In the genomic region with DNA sequence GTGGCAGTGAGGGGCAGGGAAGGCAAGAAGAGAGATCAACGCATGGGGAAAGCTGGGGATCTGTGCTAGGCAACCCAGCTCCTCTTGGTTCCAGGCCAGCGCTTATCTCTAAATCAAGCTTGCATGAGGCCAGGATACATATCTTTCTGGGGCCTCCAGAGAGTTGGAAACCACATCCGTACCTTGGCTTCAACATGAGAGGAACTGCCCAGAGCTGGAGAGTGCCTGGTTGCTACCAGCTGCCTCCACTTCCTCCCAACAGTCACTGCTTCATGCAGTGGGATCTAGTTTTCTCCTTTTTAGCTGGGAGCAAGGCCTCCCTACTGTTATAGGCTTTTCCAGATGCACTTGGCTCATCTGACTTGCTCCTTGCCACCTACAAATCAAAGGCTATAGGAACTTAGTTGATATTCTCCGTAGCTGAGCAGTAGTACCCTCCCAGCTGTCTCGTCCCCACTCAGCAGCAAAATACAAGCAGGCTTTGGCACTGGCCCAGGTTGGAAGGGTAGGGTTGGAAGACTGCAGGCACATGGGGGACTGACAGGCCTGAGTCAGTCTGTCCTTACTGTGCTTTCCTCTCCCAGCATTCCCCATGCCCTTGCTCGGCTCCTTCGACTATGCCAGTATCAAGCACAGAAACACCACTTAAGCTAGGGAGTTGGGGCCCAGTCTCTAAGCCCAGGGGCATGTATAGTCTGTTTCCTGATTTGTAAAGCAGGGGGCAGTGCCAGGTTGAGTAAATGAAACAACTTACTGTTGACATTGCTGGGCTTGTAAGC, we compare ENCODE assay signal across 8 mouse cellular contexts.
DNase-seq lines count a peak whose midpoint lies in the region; ATAC-seq and TF ChIP-seq lines count a peak whose summit lies in the region.

No protein-coding gene starts in this region.

- TF ChIP-seq CTCF in lung, postnatal 0 days (IDR thresholded peaks at IDR 0.05), result no peak
- no peak for TF ChIP-seq CTCF in lung, adult 2 months (IDR thresholded peaks at IDR 0.05; ENCODE audit: insufficient read depth, low read length)

- no peak for TF ChIP-seq POLR2A in lung, adult 2 months (IDR thresholded peaks at IDR 0.05; ENCODE audit: borderline replicate concordance, extremely low read depth, low read depth, low read length)

- H3K9ac ChIP-seq in lung, postnatal 0 days (replicated peaks; ENCODE audit: low read depth), result no peak overlapping the region
- H3K9ac ChIP-seq in liver, embryonic 15.5 days, result no peak overlapping the region

- 48% methylated on average over 7 of the region's 7 CpGs for WGBS in lung, postnatal 0 days
- 46% methylated on average over 7 of the region's 7 CpGs for whole genome bisulfite sequencing in lung, adult 2 months
- WGBS in liver, embryonic 15.5 days (ENCODE audit: insufficient replicate concordance), result 18% methylated on average over 7 of the region's 7 CpGs

- no peak overlapping the region for H3K27ac ChIP-seq in lung, postnatal 0 days (ENCODE audit: low read length)
- H3K27ac ChIP-seq in liver, embryonic 15.5 days (replicated peaks), result peak overlapping the region; percentile 67

- H3K4me2 ChIP-seq in lung, postnatal 0 days (replicated peaks; ENCODE audit: low read depth, low read length), result no peak overlapping the region
- H3K4me2 ChIP-seq in liver, embryonic 15.5 days, result no peak overlapping the region

- no peak for TF ChIP-seq EP300 in lung, postnatal 0 days (IDR thresholded peaks at IDR 0.05)

- no peak overlapping the region for H3K4me3 ChIP-seq in lung, postnatal 0 days (ENCODE audit: low read depth, low read length)
- H3K4me3 ChIP-seq in lung, adult 2 months (replicated peaks; ENCODE audit: extremely low read depth, low read depth, low read length), result no peak overlapping the region
- H3K4me3 ChIP-seq in liver, embryonic 15.5 days (replicated peaks), result no peak overlapping the region

- no peaks in the 10 kb centered on the region for H3K4me1 ChIP-seq in lung, postnatal 0 days (ENCODE audit: insufficient read depth, low read depth, low read length)
- H3K4me1 ChIP-seq in lung, adult 2 months (ENCODE audit: control insufficient read depth, insufficient read depth, low read length), result peaks cover 2% of the 10 kb centered on the region; the same call in 1 of the 2 replicates
- peaks cover 26% of the 10 kb centered on the region for H3K4me1 ChIP-seq in liver, embryonic 15.5 days (replicated peaks)

- DNase-seq in cerebellum, postnatal 14 days, result peak; percentile 3 to 27
- DNase-seq in cerebellum, adult 11-12 months, result no peak
- DNase-seq in lung, postnatal 0 days (ENCODE audit: low spot score), result peak; percentile 19
- no peak for DNase-seq in lung, adult 2 months
- peak; percentile 73 to 81 for DNase-seq in thymus, postnatal 10 days (ENCODE audit: low spot score in 2 of 2)
- DNase-seq in gastrocnemius, postnatal 10 days, result no peak
- DNase-seq in kidney, adult 8-10 months, result no peak

- peak; percentile 17; the same call in 1 of the 2 replicates for ATAC-seq in lung, postnatal 0 days
- ATAC-seq in liver, embryonic 15.5 days (ENCODE audit: insufficient read depth), result no peak

- H3K27me3 ChIP-seq in lung, postnatal 0 days (replicated peaks; ENCODE audit: insufficient read depth, low read length), result no peaks in the 10 kb centered on the region
- H3K27me3 ChIP-seq in liver, embryonic 15.5 days, result no peaks in the 10 kb centered on the region

- no peaks in the 10 kb centered on the region for H3K9me3 ChIP-seq in lung, postnatal 0 days (ENCODE audit: low read length)
- H3K9me3 ChIP-seq in liver, embryonic 15.5 days (replicated peaks), result no peaks in the 10 kb centered on the region

- no peaks in the 10 kb centered on the region for H3K36me3 ChIP-seq in lung, postnatal 0 days (ENCODE audit: insufficient read depth, low read length)
- no peaks in the 10 kb centered on the region for H3K36me3 ChIP-seq in liver, embryonic 15.5 days (replicated peaks)

Comparison
In these comparisons a context has a peak if more than half of its experiments do, and no peak if none do; other contexts are left out.
1. DNase-seq: peak in cerebellum, postnatal 14 days (2 of 2), lung, postnatal 0 days (single experiment) and thymus, postnatal 10 days (2 of 2); none in cerebellum, adult 11-12 months (single experiment), lung, adult 2 months (single experiment), gastrocnemius, postnatal 10 days (single experiment) and kidney, adult 8-10 months (0 of 2).